Mouse (Mus musculus) lung, postnatal 0 days (tissue): ENCODE results near the gene Sec11a. TPM values are rescaled to one million over a fixed set of nuclear protein-coding genes. Genes with fewer than 3 reads are reported as not detected.
"Not testable (repeated sequence)": the region's sequence is repeated elsewhere in the genome, so short reads cannot be mapped to it uniquely, and the experiment has no call there.

Experiments used
- ATAC-seq: fragments of 200-750 bp; cut with Nextera tagmentation; 2 replicates; pipeline ENCODE4 v1.8.0; 2017; ENCODE audit warnings: moderate library complexity
- DNase-seq: peaks from one replicate; pipeline ENCODE4 v3.0.0-alpha.2; 2016; ENCODE audit warnings: low spot score
- H3K27ac ChIP-seq: fragments of 300-500 bp; sonication (generic); 2 replicates; pipeline ENCODE4 v1.5.1; 2014; ENCODE audit warnings: antibody characterized with exemption, mild to moderate bottlenecking, low read length, mixed read lengths
- H3K27me3 ChIP-seq: fragments of 300-500 bp; sonication (generic); replicated peaks from 2 replicates; pipeline ENCODE4 v1.6.1; 2014; ENCODE audit warnings: low read length, mixed read lengths; ENCODE audit not compliant: insufficient read depth
- H3K36me3 ChIP-seq: fragments of 300-500 bp; sonication (generic); 2 replicates; pipeline ENCODE4 v1.6.1; 2014; ENCODE audit warnings: low read length, mixed read lengths; ENCODE audit not compliant: insufficient read depth
- H3K4me1 ChIP-seq: fragments of 300-500 bp; sonication (generic); 2 replicates; pipeline ENCODE4 v1.6.1; 2014; ENCODE audit warnings: antibody characterized with exemption, low read depth, low read length, mixed read lengths; ENCODE audit not compliant: insufficient read depth
- H3K4me2 ChIP-seq: fragments of 300-500 bp; sonication (generic); replicated peaks from 2 replicates; pipeline ENCODE4 v1.6.1; 2014; ENCODE audit warnings: low read depth, mild to moderate bottlenecking, low read length, moderate library complexity, mixed read lengths
- H3K4me3 ChIP-seq: fragments of 300-500 bp; sonication (generic); 2 replicates; pipeline ENCODE4 v1.5.1; 2014; ENCODE audit warnings: low read depth, low read length
- H3K9ac ChIP-seq: fragments of 300-500 bp; sonication (generic); replicated peaks from 2 replicates; pipeline ENCODE4 v1.6.1; 2014; ENCODE audit warnings: low read depth, mild to moderate bottlenecking
- H3K9me3 ChIP-seq: fragments of 300-500 bp; sonication (generic); 2 replicates; pipeline ENCODE4 v1.6.1; 2016; ENCODE audit warnings: low read length, mixed read lengths
- CTCF ChIP-seq: IDR thresholded peaks from 2 replicates; pipeline ENCODE4 v1.5.1; 2016; ENCODE audit warnings: antibody characterized with exemption, mild to moderate bottlenecking
- EP300 ChIP-seq: IDR thresholded peaks from 2 replicates; pipeline ENCODE4 v1.6.1; 2016; ENCODE audit warnings: antibody characterized with exemption, mild to moderate bottlenecking, control low read depth
- WGBS: fragments of 180-500 bp; shearing (Covaris S2); extraction: QIAGEN DNeasy Blood & Tissue Kit; methylation state at CpG from one replicate; pipeline ENCODE4 v1.1.7; 2014; 5-methylcytosine and 5-hydroxymethylcytosine counted together
- polyA plus RNA-seq: library from polyadenylated mRNA; unstranded; fragments of >200 nt; fragmentation: Nextera tagmentation; extraction: Ambion mirVana; gene quantifications from 2 replicates; pipeline ENCODE4 v1.2.1, GENCODE M21; 2015

Gene Sec11a
- polyA plus RNA-seq, 1 experiment from 2014 or later = 172 TPM

GRCm38 (mm10) chr7:80980566-80980965 lies 33.0 kb upstream of the Sec11a start:
- H3K9me3 ChIP-seq = no peaks in the 10 kb centered on the region
- no peaks in the 10 kb centered on the region for H3K27me3 ChIP-seq
- WGBS = 88% methylated on average over 11 of the region's 11 CpGs
- H3K4me2 ChIP-seq = no peak overlapping the region
- ATAC-seq = no peak
- H3K36me3 ChIP-seq = no peaks in the 10 kb centered on the region
- no peak overlapping the region for H3K4me3 ChIP-seq
- DNase-seq = no peak
- no peak overlapping the region for H3K27ac ChIP-seq
- no peak overlapping the region for H3K9ac ChIP-seq
- TF ChIP-seq CTCF = no peak
- TF ChIP-seq EP300 = no peak
- no peaks in the 10 kb centered on the region for H3K4me1 ChIP-seq

GRCm38 (mm10) chr7:80973638-80974015 lies 26.0 kb upstream of the Sec11a start:
- not testable (repeated sequence) for H3K9ac ChIP-seq, H3K9me3 ChIP-seq, H3K4me3 ChIP-seq, H3K4me2 ChIP-seq, H3K27me3 ChIP-seq, H3K36me3 ChIP-seq, H3K4me1 ChIP-seq, DNase-seq, H3K27ac ChIP-seq
- WGBS = 0% methylated on average over 3 of the region's 3 CpGs
- 0 out of 2 replicates have a peak, but pooled peaks have one; percentile 1 for ATAC-seq

- WGBS = 40% methylated on average over 4 of the region's 4 CpGs
- ATAC-seq = peak; percentile 32; the same call in 1 of the 2 replicates
- not testable (repeated sequence) for H3K27ac ChIP-seq, H3K4me2 ChIP-seq, H3K9ac ChIP-seq, H3K27me3 ChIP-seq, H3K4me1 ChIP-seq, H3K9me3 ChIP-seq, H3K4me3 ChIP-seq, DNase-seq, H3K36me3 ChIP-seq
These were observed 25.5 kb upstream of the Sec11a start for GRCm38 (mm10) chr7:80972920-80973637.

GRCm38 (mm10) chr7:80972082-80972481 lies 24.5 kb upstream of the Sec11a start:
- no peaks in the 10 kb centered on the region for H3K27me3 ChIP-seq
- H3K36me3 ChIP-seq = no peaks in the 10 kb centered on the region
- no peaks in the 10 kb centered on the region for H3K9me3 ChIP-seq

GRCm38 (mm10) chr7:80971419-80971818 lies 23.8 kb upstream of the Sec11a start:
- WGBS = 66% methylated on average over 2 of the region's 2 CpGs
- Histone ChIP-seq H3K4me3 (no peak overlapping the region), H3K9ac (no peak overlapping the region), H3K9me3 (no peaks in the 10 kb centered on the region), H3K36me3 (no peaks in the 10 kb centered on the region), H3K27ac (no peak overlapping the region), H3K4me1 (no peaks in the 10 kb centered on the region), H3K27me3 (no peaks in the 10 kb centered on the region), H3K4me2 (no peak overlapping the region)
- TF ChIP-seq CTCF = no peak
- TF ChIP-seq EP300 = no peak
- DNase-seq (no peak), ATAC-seq (no peak)

More at GRCm38 (mm10) chr7:80972082-80972481, 24.5 kb upstream of the Sec11a start:
- ATAC-seq (no peak), DNase-seq (no peak)
- Histone ChIP-seq H3K4me2 (no peak overlapping the region), H3K9ac (no peak overlapping the region), H3K27ac (no peak overlapping the region), H3K4me3 (no peak overlapping the region), H3K4me1 (no peaks in the 10 kb centered on the region)
- TF ChIP-seq EP300 (no peak), CTCF (no peak)
- 95% methylated on average over 5 of the region's 5 CpGs for WGBS

- no peaks in the 10 kb centered on the region for H3K36me3 ChIP-seq
- H3K27ac ChIP-seq = no peak overlapping the region
- no peak for ATAC-seq
- H3K9ac ChIP-seq = no peak overlapping the region
- no peaks in the 10 kb centered on the region for H3K9me3 ChIP-seq
- H3K4me3 ChIP-seq = no peak overlapping the region
- H3K27me3 ChIP-seq = no peaks in the 10 kb centered on the region
- H3K4me2 ChIP-seq = no peak overlapping the region
- no peak for DNase-seq
- no peaks in the 10 kb centered on the region for H3K4me1 ChIP-seq
- TF ChIP-seq CTCF (no peak), EP300 (no peak)
- 65% methylated on average over 3 of the region's 3 CpGs for WGBS
These were observed 23.3 kb upstream of the Sec11a start for GRCm38 (mm10) chr7:80970913-80971312.

GRCm38 (mm10) chr7:80962799-80963198 lies 15.2 kb upstream of the Sec11a start:
- TF ChIP-seq EP300 (no peak), CTCF (no peak)
- WGBS = 61% methylated on average over 6 of the region's 6 CpGs

More at GRCm38 (mm10) chr7:80962799-80963198, 15.2 kb upstream of the Sec11a start:
- no peak for DNase-seq
- no peaks in the 10 kb centered on the region for H3K9me3 ChIP-seq
- H3K27me3 ChIP-seq = no peaks in the 10 kb centered on the region
- H3K4me3 ChIP-seq = no peak overlapping the region
- no peak for ATAC-seq
- H3K4me1 ChIP-seq = no peaks in the 10 kb centered on the region
- H3K27ac ChIP-seq = no peak overlapping the region
- no peak overlapping the region for H3K4me2 ChIP-seq
- no peaks in the 10 kb centered on the region for H3K36me3 ChIP-seq
- no peak overlapping the region for H3K9ac ChIP-seq
